Mouse (Mus musculus) brain, embryonic 14.5 days (tissue): ENCODE measurements around the gene Oxa1l.

Experiments
- CTCF ChIP-seq: fragments of 200-500 bp; IDR thresholded peaks from 2 replicates; pipeline ENCODE4 v1.5.1; 2012; ENCODE audit warnings: inconsistent platforms, mild to moderate bottlenecking, moderate library complexity, borderline replicate concordance; ENCODE audit not compliant: insufficient read depth, insufficient read length; ENCODE audit errors: extremely low read depth
- POLR2A ChIP-seq: fragments of 200-500 bp; IDR thresholded peaks from 2 replicates; pipeline ENCODE4 v1.6.1; 2012; ENCODE audit warnings: mild to moderate bottlenecking, inconsistent platforms, borderline replicate concordance; ENCODE audit not compliant: poor library complexity, insufficient read depth, insufficient read length, severe bottlenecking; ENCODE audit errors: extremely low read depth

DNA sequence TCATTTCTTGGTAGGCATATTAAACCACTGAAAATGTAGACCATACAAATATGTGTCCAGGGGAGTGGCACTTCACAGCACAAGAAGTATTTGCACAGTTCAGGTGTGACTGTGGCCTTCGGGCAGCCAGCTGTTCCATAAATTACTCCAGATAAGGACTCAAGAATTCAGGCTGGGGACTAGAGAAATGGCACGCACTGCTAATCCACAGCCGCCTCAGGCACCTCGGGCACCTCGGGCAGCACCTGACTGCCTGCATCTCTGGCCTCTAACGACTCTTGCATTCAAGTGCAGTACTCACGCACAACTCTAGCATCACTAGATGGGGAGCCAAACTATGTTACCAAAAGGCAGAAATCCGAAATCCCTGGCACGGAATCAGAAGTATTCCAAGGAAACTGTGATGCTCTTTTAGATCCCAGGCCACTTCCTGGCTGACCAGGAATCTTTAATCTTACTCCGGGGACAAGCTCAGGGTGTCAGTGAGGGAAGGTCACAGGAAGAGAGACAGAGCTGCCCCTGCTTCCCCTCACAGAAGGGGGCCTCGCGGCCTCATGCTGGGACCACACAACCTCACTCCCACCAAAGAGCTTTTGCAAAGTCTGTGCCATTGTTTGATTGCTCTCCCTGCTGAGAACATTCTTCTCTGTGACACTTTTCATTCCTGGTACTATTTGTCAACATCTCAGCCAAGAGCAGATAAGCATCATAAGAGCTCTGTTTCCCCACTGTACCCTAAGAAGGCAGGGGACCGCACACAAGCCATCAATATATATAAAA is 54.8 kb downstream of the Oxa1l start:
- TF ChIP-seq POLR2A (no peak), CTCF (no peak)
